Mouse (Mus musculus) hindbrain, embryonic 16.5 days (tissue): ENCODE results near the gene Fut11. TPM values are rescaled to one million over a fixed set of nuclear protein-coding genes. Genes with fewer than 3 reads are reported as not detected.

ENCODE experiments used
- ATAC-seq: fragments of 200-750 bp; cut with Nextera tagmentation; 2 replicates; pipeline ENCODE4 v1.8.0; 2017; ENCODE audit warnings: moderate TSS enrichment, moderate library complexity
- H3K27ac ChIP-seq: fragments of 300-500 bp; sonication (generic); 2 replicates; pipeline ENCODE4 v1.5.1; 2014; ENCODE audit warnings: low read depth, mild to moderate bottlenecking, control low read depth, low read length, moderate library complexity
- H3K27me3 ChIP-seq: fragments of 300-500 bp; sonication (generic); replicated peaks from 2 replicates; pipeline ENCODE4 v1.6.1; 2014; ENCODE audit warnings: low read length; ENCODE audit not compliant: control insufficient read depth, insufficient read depth
- H3K36me3 ChIP-seq: fragments of 300-500 bp; sonication (generic); 2 replicates; pipeline ENCODE4 v1.6.1; 2014; ENCODE audit warnings: mild to moderate bottlenecking, low read length, moderate library complexity, mixed read lengths; ENCODE audit not compliant: control insufficient read depth, insufficient read depth
- H3K4me1 ChIP-seq: fragments of 300-500 bp; sonication (generic); 2 replicates; pipeline ENCODE4 v1.6.1; 2014; ENCODE audit warnings: low read depth, low read length; ENCODE audit not compliant: control insufficient read depth, insufficient read depth
- H3K4me2 ChIP-seq: fragments of 300-500 bp; sonication (generic); 2 replicates; pipeline ENCODE4 v1.6.1; 2014; ENCODE audit warnings: mild to moderate bottlenecking, low read length, control low read depth, moderate library complexity
- H3K4me3 ChIP-seq: fragments of 300-500 bp; sonication (generic); 2 replicates; pipeline ENCODE4 v1.5.1; 2014; ENCODE audit warnings: mild to moderate bottlenecking, low read length, control low read depth, moderate library complexity
- H3K9ac ChIP-seq: fragments of 300-500 bp; sonication (generic); 2 replicates; pipeline ENCODE4 v1.6.1; 2014; ENCODE audit warnings: low read depth, mild to moderate bottlenecking, control low read depth, low read length, moderate library complexity
- H3K9me3 ChIP-seq: fragments of 300-500 bp; sonication (generic); 2 replicates; pipeline ENCODE4 v1.6.1; 2014; ENCODE audit warnings: mild to moderate bottlenecking, low read length, moderate library complexity; ENCODE audit not compliant: control insufficient read depth
- WGBS: fragments of 180-500 bp; shearing (Covaris S2); extraction: QIAGEN DNeasy Blood & Tissue Kit; methylation state at CpG from one replicate; pipeline ENCODE4 v1.1.7; 2014; 5-methylcytosine and 5-hydroxymethylcytosine counted together
- polyA plus RNA-seq: library from polyadenylated mRNA; unstranded; fragments of >200 nt; fragmentation: Nextera tagmentation; extraction: Ambion mirVana; gene quantifications from 2 replicates; pipeline ENCODE4 v1.2.1, GENCODE M21; 2015

Fut11 gene
- 29.1 and 30.1 TPM in 2 replicates for polyA plus RNA-seq

DNA sequence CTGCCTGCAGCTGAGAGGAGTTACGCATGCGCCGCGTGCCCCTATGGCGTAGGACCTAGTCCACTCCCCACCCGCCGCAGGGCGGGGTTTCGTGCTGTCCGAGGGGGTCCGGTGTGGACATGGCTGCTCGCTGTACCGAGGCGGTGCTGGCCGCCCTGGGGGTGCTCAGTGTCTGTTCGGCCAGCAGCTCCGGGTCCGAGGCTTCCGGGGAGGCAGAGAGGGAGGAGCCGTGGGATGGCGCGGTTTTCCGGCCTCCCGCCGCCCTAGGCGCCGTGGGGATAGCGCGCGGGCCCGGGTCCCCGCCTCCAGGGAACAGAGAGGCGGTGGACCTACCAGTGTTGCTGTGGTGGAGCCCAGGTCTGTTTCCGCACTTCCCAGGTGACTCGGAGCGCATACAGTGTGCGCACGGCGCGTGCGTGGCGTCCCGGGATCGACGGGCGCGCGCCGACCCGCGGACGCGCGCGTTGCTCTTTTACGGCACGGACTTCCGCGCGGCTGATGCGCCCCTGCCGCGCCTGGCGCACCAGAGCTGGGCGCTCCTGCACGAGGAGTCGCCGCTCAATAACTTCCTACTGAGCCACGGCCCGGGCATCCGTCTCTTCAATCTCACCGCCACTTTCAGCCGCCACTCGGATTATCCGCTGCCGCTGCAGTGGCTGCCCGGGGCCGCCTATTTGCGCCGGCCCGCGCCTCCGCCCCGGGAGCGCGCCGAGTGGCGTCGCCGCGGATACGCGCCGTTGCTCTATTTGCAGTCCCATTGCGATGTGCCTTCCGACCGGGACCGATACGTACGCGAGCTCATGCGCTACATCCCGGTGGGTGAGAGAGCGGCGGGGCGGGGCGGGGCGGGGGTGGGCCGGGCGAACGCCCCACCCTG, at the start of gene Fut11:
Fut11 (plus strand) TSS at position 85 of the 877 bp plus-strand sequence.
- H3K9ac ChIP-seq, result peak within 1 kb of the TSS; percentile 98
- WGBS, result under 1% methylated on average over 107 of the region's 111 CpGs
- peaks cover 29% of the 10 kb centered on the region for H3K36me3 ChIP-seq
- peak within 1 kb of the TSS; percentile 91 for H3K4me2 ChIP-seq
- ATAC-seq, result peak; percentile 94
- peaks cover 49% of the 10 kb centered on the region for H3K4me1 ChIP-seq
- H3K27ac ChIP-seq, result peak within 1 kb of the TSS; percentile 100
- H3K4me3 ChIP-seq, result peak within 1 kb of the TSS; percentile 95
- H3K27me3 ChIP-seq, result no peaks in the 10 kb centered on the region
- no peaks in the 10 kb centered on the region for H3K9me3 ChIP-seq

DNA sequence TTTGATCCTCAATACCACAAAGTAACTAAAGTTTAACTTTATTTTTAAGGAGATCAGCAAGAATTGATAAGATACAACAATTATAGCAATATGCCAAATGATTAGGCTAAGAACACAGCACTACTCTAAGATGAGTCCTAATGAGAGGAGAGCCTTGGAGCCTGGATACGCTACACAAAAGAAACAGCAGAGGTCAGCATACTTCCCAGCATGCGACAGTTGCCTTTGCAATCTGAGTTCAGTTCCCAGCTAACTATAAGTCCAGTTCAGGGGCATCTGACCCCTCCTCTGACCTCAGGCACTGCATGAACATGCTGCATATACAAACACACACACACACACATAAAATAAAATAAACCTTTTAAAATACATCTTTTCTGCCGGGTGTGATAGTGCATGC, 49.2 kb upstream of the Fut11 start:
- no peak for ATAC-seq
- WGBS, result 31% methylated on average over 3 of the region's 3 CpGs
- no peaks in the 10 kb centered on the region for H3K27me3 ChIP-seq
- peaks cover 4% of the 10 kb centered on the region for H3K4me1 ChIP-seq
- H3K9me3 ChIP-seq, result no peaks in the 10 kb centered on the region
- H3K27ac ChIP-seq, result no peak overlapping the region
- H3K4me2 ChIP-seq, result no peak overlapping the region
- H3K36me3 ChIP-seq, result no peaks in the 10 kb centered on the region
- H3K4me3 ChIP-seq, result no peak overlapping the region
- no peak overlapping the region for H3K9ac ChIP-seq

DNA sequence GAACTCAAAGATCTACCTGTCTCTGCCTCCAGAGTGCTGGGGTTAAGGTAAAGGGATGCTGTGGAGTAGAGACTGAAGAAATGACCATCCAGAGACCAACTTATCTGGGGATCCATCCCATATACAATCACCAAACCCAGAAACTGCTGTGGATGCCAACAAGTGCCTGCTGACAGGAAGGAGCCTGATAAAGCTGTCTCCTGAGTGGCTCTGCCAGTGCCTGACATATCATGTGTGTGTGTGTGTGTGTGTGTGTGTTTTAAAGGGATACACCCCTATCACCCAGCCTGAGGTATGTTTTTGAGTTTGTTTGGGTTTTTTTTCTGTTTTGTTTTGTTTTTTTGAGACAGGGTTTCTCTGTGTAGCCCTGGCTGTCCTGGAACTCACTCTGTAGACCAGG, 48.4 kb upstream of the Fut11 start:
- H3K36me3 ChIP-seq, result no peaks in the 10 kb centered on the region
- no peak overlapping the region for H3K27ac ChIP-seq
- no peaks in the 10 kb centered on the region for H3K27me3 ChIP-seq
- no peaks in the 10 kb centered on the region for H3K9me3 ChIP-seq
- H3K4me3 ChIP-seq, result no peak overlapping the region
- peaks cover 4% of the 10 kb centered on the region for H3K4me1 ChIP-seq
- no peak overlapping the region for H3K9ac ChIP-seq
- no peak for ATAC-seq
- H3K4me2 ChIP-seq, result no peak overlapping the region

DNA sequence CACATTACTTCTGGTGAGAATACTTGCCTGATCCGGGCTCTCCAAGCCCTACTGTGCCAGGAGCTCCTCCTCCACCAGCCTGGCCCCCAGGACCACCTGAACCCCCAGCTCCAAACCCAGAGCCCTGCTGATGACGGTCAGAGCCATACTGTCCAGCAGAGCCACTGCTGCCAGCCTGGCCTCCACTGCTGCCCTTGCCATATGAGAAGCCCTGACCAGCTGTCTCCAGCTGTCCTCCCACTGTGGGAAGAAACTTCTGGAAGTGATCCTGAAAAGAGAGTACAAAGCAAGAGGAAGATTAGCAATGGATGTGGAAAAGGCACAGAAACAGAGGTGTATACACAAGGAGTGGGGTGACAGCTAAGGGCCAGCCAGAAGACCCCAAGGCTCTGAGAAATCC, 43.8 kb upstream of the Fut11 start:
- Histone ChIP-seq H3K27me3 (no peaks in the 10 kb centered on the region), H3K9me3 (no peaks in the 10 kb centered on the region), H3K27ac (no peak overlapping the region), H3K4me3 (no peak overlapping the region), H3K4me2 (no peak overlapping the region), H3K9ac (no peak overlapping the region), H3K36me3 (no peaks in the 10 kb centered on the region), H3K4me1 (no peaks in the 10 kb centered on the region)
- WGBS, result 49% methylated on average over 2 of the region's 2 CpGs
- no peak for ATAC-seq

DNA sequence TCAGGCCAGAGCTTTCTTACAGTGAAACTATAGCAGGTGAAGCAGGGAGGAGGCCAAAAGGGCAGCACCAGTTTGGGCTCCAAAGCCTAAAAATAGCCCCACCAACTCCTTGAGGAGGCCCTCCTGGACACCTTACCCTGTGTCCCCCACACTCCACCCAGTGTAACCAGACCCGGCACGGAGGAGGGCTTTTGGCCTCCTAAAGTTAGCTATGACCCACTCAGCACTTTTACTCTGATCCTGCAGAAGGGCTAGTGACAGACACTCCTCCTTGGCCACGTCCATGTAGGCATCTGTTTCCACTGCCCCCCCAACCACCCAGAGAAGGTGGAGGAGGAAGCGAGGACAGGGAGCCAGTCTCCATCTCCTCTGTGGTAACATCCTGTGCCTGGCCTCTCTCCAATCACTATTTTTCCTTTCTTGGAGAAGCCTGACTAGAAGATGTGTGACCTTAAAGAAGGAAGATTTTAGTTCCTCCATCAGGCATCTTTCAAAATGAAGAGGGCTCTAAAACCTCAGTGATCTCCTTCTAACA, 43.0 kb upstream of the Fut11 start:
- Histone ChIP-seq H3K4me2 (no peak overlapping the region), H3K9ac (no peak overlapping the region), H3K36me3 (no peaks in the 10 kb centered on the region), H3K9me3 (no peaks in the 10 kb centered on the region), H3K4me3 (no peak overlapping the region), H3K27ac (no peak overlapping the region), H3K27me3 (no peaks in the 10 kb centered on the region), H3K4me1 (no peaks in the 10 kb centered on the region)
- ATAC-seq, result no peak
- WGBS, result 62% methylated on average over 4 of the region's 4 CpGs

DNA sequence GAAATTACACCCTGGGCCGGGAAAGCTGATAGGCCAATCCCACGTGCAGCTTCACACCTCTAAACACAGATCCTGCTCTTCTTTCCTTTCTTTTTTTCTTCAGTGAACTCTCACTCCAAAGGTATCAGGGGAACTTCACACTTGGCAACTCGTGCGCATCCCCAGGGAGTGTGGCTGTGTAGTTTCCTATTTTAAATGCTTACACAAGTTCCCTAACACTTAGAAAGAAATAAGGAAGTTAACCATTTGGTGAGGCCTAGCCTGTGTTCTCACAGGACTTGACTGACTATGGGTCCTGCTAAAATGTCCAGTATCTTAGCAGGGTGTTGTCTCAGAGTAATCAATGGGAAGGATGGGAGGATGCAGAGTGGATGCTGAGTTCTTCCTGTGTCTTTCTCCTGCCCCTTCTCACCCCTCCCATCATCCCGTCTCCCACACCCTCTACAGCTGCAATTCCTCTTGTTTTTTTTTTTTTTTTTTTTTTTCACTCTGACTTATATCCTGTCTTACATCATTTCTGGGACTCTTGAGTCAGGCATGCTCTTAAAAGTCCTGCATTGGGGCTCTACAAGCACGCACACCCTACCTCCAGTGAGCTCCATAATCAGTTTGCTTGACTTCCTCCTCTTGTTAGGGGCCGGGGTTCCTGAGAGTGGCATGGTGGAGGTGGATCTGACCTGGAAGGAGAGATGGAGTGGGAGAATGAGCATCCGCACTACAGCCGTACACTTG, 39.9 kb upstream of the Fut11 start:
- H3K27me3 ChIP-seq, result no peaks in the 10 kb centered on the region
- H3K36me3 ChIP-seq, result no peaks in the 10 kb centered on the region
- H3K4me2 ChIP-seq, result no peak overlapping the region
- H3K9me3 ChIP-seq, result no peaks in the 10 kb centered on the region
- no peak overlapping the region for H3K27ac ChIP-seq
- H3K4me3 ChIP-seq, result no peak overlapping the region
- 83% methylated on average over 9 of the region's 9 CpGs for WGBS
- H3K9ac ChIP-seq, result no peak overlapping the region
- no peaks in the 10 kb centered on the region for H3K4me1 ChIP-seq
- no peak for ATAC-seq

DNA sequence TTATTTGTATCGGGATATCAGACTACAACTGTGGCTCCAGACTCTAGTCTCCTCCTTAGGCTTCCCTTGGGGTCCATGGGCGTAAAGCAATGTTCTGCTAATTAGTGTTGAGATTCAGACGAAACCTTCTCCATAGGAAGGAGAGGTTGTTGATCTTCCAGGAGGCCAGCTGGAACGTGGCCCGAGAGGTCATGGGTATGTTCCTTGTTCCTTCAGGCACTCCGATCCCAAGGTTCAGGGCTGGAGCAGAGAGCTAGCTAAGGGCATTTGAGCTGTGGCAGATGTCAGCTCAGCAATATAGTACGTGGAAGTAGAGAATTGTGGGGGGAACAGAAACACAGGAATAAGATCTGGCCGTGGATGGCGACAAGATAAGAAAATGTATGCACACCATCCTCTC, 39.0 kb upstream of the Fut11 start:
- H3K27ac ChIP-seq, result no peak overlapping the region
- no peak overlapping the region for H3K4me2 ChIP-seq
- H3K27me3 ChIP-seq, result no peaks in the 10 kb centered on the region
- no peaks in the 10 kb centered on the region for H3K36me3 ChIP-seq
- no peak overlapping the region for H3K4me3 ChIP-seq
- no peak overlapping the region for H3K9ac ChIP-seq
- no peak for ATAC-seq
- H3K9me3 ChIP-seq, result no peaks in the 10 kb centered on the region
- H3K4me1 ChIP-seq, result no peaks in the 10 kb centered on the region
- 79% methylated on average over 9 of the region's 9 CpGs for WGBS

DNA sequence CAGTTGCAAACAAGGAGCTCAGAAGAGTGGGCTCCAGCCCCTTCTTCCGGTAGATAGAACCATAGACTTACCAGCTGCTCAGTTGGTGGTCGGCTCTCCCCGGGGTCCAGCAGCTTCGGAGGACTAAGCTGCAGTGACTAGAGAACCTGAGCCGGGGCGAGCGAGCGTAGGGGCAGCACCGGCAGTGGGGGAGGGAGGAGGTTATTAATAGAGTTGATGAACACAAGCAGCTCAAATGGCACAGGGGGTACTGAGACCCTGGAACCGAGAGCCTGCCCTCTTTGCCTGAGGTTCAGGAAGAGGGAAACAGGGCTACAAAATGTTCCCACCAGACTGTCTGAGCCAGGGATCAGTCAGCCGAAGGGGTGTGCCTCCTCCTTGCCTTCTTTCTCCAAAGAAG, 38.4 kb upstream of the Fut11 start, which contains the start of gene Myoz1:
Myoz1 (minus strand) TSS at position 180 of the 400 bp plus-strand sequence.
- H3K9me3 ChIP-seq, result no peaks in the 10 kb centered on the region
- H3K4me3 ChIP-seq, result no peak within 1 kb of the TSS
- 36% methylated on average over 11 of the region's 11 CpGs for WGBS
- no peak within 1 kb of the TSS for H3K4me2 ChIP-seq
- no peak within 1 kb of the TSS for H3K27ac ChIP-seq
- no peaks in the 10 kb centered on the region for H3K27me3 ChIP-seq
- H3K4me1 ChIP-seq, result no peaks in the 10 kb centered on the region
- no peaks in the 10 kb centered on the region for H3K36me3 ChIP-seq
- no peak for ATAC-seq
- no peak within 1 kb of the TSS for H3K9ac ChIP-seq

DNA sequence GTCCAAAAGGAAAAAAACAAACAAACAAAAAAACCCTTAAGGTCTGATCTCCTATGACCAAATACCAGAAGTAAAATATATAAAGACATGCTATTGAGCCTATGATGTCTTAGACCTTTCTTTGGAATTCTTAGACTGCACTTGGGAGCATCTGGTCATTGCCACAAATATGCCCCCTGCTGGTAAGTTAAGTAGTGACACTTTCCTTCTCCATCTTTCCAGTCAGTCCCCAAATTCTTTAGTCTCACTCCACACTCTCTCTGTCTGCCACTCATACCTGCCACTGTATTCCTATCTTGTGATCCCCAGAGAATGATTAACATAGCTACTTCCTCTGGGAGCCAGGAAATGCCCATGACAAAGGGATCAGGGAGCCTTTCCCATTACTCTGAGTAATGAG, 36.4 kb upstream of the Fut11 start:
- Histone ChIP-seq H3K9me3 (no peaks in the 10 kb centered on the region), H3K4me3 (no peak overlapping the region), H3K27me3 (no peaks in the 10 kb centered on the region), H3K4me1 (peaks cover 11% of the 10 kb centered on the region; the same call in 1 of the 2 replicates), H3K36me3 (no peaks in the 10 kb centered on the region), H3K4me2 (no peak overlapping the region), H3K9ac (no peak overlapping the region), H3K27ac (no peak overlapping the region)
- ATAC-seq, result no peak
